Mouse (Mus musculus): ENCODE results near the gene Emc1.
"Not testable (repeated sequence)": the region's sequence is repeated elsewhere in the genome, so short reads cannot be mapped to it uniquely, and the experiment has no call there.

Emc1 gene

DNA sequence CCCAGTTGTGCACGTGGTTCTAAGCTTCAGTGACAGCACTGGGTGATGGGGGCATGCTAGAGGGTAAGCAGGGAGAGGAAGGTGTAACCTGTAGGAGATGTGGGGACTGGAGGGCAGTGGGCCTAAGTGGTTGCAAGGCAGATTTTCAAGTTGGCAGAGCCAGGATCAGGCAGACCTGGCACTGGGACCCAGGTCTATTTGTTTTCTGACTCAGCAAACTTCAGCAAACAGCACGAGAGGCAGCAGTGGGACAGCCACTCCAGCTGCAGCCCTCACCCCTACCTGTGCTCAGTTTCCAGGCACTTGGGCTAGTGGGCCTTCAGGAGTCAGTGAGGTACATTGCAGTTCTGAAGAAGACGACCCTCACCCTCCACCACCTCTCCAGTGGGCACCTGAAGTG is 4.8 kb downstream of the Emc1 start:
- DNase-seq (ENCODE audit: low spot score), result no peak

DNA sequence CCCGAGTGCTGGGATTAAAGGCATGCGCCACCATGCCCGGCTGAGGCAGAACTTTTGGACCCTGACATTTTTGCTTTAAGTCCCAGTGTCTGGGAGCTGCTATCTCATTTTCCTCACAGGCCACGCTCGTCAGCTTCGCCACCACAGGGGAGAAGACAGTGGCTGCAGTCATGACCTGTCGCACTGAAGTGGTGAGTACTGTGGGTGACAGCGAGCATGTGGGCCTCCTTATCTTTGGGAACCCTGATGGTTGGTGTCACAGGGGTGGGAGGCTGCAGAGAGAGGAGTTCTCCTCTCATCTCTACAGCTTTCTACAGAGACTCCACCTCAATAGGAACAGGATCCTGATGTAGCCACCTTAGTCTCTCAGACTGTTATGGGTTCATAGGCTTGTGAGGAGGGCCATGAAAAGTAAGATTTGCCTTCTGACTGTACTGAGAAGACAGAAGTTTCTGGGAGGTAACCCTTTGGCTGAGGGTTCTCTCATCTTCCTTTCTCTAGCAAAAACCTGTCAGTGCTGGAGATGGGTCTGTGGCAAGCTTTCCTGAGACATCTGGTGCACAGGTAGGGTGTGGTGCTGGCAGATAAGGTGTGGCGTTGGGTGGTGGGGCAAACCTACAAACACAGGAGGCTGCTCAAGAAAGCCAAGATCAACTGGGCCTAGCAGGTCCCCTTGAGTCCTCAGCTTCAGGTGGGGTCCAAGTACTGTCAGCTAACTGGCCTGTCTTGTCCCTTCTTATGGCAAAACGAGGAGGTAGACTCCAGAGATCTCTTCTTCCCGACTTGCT is 8.6 kb downstream of the Emc1 start:
- DNase-seq (ENCODE audit: low spot score), result no peak

DNA sequence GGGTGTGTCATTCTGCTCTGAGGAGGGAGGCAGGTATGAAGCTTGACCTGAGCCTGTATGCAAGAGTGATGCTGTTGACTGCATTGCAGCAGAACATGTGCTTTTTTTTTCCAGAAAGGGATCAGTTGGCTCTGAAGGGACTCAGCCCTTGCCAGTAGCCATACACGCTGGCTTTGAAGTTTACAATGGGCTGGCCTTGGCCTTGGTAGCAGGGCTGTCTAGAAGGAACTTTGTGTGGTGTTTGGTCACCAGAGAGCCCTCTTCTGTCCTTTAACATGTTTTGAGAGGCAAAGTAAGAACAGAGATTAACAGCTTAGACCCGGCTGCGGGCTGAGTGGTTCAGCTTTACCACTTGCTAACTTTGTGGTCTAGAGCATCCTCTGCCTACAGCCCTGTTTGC is 14.9 kb downstream of the Emc1 start:
- DNase-seq (ENCODE audit: low spot score), result no peak

DNA sequence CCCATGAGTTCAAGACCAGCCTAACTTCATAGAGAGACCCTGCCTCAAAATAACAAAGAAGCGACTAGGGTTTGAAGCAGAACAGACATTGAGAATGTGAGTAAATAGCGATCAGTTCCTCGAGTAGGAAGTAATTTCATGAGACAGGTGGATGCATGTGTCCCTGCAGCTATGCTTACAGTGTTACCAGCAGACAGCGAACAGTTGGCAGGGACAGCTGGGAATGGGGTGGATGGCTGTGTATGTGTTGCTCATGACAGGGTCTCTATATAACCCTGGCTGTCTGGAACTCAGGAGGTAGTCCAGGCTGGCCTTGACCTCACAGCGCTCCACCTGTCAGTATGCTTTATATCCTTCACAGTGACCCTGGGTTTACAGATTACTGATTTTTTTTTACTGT is 15.7 kb downstream of the Emc1 start:
- no peak for DNase-seq (ENCODE audit: low spot score)

- no peak for DNase-seq (ENCODE audit: low spot score)
Observed at GRCm38 (mm10) chr4:139373130-139373529, 20.7 kb downstream of the Emc1 start.

GRCm38 (mm10) chr4:139373531-139373930 is 21.1 kb downstream of the Emc1 start:
- no peak for DNase-seq (ENCODE audit: low spot score)

- no peak for DNase-seq (ENCODE audit: low spot score)
Observed at GRCm38 (mm10) chr4:139379719-139380118, 27.3 kb downstream of the Emc1 start.

DNA sequence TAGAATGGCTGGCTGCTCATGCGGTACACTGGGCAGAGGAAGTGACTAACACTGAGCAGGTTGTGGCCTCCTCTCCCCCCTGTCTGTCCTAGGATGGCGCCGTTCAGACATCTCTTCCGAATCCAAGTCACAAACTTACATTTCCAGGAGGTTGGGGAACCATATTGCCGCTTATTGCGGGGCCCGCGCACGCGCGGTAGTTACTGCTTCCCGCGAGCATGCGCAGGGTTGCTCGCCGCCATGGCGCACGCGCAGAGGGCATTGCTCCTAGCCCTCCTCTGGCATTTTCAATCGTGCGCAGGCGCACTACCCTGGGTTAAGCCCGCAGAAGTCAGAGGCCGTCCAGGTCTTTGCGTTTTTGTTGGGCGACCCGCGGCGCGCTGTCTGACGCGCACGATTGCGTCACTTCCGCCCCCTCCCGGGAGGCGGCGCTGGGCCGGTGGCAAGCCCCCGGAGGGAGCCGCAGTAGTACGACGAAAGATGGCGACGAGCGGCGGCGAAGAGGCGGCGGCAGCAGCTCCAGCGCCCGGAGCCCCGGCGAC is 27.9 kb downstream of the Emc1 start:
- DNase-seq (ENCODE audit: low spot score), result peak; percentile 100

DNA sequence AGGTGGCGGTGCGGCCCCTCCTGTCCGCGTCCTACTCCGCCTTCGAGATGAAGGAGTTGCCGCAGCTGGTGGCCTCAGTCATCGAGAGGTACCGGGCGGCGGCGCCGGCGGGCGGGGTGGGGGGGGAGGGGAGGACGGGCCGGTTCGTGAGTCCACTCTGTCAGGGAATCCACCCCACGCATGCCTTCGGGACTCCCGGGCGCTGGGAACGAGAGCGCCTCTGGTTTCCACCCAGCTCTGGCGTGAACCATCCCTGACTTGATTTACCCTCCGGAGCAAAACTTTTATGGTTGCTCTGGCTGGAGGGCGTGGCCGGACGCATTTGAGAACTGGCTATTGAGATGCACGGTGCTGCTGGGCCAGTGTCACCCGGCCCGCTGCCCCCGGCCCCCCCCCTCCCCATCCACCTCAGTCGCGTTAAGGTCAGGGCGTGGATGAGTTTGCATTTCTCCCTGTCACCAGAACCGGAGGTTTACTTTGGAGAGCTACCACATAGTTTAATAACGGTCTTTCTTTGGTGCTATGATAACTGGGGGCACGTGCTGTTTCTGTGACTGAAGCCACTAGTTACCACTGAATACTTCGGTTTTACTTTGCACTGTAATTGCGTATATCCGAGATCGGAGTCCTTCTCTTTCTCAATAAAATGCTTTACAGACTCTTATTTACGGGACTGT is 28.5 kb downstream of the Emc1 start:
- DNase-seq (ENCODE audit: low spot score), result no peak

DNA sequence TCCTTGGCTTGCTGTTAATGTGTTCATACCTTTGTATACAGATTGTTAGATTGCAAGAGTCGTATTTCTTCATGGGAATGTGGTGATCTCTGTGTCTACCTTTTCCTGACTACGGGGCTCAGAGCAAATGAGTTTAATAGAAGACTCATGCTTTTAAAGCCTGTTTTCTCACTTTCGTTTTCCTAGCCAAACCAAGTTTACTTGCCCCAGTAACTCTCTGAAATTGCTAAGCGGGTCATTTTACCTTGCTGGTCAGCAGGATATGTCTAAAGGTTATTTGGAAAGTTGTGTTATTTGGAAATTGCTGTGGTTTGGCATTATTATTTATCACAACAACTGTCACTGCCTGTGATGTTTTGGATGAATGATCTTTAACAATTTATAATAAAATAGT is 29.1 kb downstream of the Emc1 start:
- DNase-seq (ENCODE audit: low spot score), result no peak

- DNase-seq (ENCODE audit: low spot score), result no peak
Observed at GRCm38 (mm10) chr4:139382231-139382630, 29.8 kb downstream of the Emc1 start.

DNA sequence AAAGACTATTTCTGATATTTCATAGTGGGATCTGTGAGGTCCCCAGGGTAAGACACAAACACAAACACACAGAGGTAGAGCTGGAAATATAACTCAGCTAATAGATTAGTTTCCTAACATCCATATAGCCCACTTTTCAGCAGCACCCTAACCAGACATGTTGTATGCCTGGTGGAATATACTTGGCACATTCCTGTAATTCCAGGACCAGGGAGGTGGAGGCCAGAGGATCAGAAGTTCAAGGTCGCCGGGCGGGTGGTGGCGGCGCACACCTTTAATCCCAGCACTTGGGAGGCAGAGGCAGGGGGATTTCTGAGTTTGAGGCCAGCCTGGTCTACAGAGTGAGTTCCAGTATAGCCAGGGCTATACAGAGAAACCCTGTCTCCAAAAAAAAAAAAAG is 33.5 kb downstream of the Emc1 start:
- DNase-seq (ENCODE audit: low spot score), result not testable (repeated sequence)

GRCm38 (mm10) chr4:139386869-139387319 is 34.5 kb downstream of the Emc1 start:
- no peak for DNase-seq (ENCODE audit: low spot score)

DNA sequence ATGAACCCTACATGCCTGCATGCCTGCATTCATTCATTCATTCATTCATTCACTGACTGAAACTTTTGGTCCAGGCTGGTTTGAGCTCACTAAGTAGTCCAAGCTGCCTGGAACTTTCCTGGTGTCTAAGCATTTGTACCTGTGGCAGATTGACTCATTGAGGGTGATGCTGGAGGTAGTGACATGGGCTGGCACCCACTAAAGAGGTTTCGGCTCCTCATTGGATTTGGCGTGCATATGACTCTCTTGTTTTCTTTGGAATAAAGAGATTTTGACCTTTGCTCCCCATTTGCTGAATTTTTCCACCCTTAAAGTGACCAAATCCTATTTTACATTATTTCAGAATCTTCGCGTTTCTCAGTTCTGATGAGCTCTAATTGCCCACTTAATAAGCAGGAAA is 37.2 kb downstream of the Emc1 start:
- DNase-seq (ENCODE audit: low spot score), result no peak

DNA sequence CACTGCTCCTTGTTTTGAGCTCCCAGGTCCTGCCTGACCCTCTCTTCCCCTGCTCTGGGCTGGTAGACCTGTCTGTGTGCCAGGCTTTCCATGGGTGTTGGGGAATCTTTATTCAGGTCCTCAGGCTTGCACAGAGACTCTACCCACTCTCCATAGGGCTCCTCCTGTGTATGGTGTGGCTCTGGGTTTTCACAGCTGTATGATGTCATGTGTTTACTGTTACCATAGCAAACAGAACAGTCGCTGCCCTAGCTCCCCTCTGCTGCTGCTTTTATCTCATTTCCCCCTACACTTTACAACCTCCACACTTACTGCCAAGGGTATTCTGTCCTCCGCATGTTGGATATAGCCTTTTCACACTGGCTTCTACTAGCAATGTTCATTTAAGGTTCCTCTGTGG is 43.0 kb downstream of the Emc1 start:
- no peak for DNase-seq (ENCODE audit: low spot score)

DNA sequence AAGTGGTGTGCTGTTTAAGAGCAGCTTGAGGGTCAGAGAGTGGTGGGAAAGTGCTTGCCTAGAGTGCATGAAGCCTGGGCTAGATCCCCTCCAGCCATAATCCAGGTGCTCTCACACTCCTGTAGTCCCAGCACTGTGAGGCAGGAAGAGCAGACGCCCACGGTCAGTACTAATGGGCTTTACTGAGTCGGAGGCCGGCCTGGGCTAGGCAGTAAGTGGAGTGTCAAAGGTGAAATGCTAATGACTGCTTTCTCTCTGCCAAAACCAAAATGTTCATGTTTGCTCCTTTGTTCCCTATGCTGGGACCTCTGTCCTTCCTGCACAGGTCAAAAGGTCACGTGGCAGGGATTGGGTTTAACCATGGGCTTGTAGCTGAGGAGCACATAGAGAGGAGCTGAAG is 48.1 kb downstream of the Emc1 start:
- DNase-seq (ENCODE audit: low spot score), result no peak

GRCm38 (mm10) chr4:139403214-139403613 is 50.8 kb downstream of the Emc1 start:
- DNase-seq (ENCODE audit: low spot score), result no peak

DNA sequence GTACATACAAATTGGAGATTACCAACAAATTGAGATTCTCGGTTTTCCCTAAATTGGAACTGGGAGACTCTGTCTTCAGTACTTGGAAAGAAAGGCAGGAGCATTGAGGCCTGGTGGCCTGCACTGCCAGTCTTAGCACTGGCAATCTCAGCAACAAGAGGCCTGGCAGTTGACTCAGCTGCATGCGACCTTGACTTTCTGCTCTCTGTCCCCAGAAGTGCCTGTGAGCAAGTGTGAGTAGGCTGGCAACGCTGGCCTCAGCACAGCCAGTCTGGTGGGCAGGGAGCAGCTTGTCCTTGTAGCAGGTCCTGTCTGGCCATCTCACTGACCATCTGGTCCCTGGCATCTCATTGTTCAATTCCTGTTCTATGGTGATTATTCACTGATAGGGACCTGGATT is 59.0 kb downstream of the Emc1 start:
- no peak for DNase-seq (ENCODE audit: low spot score)

DNA sequence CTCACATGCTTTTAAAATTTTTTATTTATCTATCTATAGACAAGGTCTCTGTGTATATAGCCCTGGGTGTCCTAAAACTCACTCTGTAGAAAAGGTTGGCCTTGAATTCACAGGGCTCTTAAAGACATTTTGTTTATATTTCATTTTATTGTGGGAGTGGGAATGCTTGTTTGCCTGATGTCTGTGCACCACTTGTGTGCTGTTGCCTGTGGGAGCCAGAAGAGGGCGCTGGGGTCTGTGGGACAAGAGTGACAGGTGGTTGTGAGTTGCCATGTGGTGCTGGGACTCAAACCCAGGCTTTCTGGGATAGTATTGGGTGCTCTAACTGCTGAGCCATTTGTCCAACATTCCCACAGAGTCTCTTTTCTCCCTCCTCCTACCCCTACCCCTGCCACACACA is 65.5 kb downstream of the Emc1 start:
- no peak for DNase-seq (ENCODE audit: low spot score)

DNA sequence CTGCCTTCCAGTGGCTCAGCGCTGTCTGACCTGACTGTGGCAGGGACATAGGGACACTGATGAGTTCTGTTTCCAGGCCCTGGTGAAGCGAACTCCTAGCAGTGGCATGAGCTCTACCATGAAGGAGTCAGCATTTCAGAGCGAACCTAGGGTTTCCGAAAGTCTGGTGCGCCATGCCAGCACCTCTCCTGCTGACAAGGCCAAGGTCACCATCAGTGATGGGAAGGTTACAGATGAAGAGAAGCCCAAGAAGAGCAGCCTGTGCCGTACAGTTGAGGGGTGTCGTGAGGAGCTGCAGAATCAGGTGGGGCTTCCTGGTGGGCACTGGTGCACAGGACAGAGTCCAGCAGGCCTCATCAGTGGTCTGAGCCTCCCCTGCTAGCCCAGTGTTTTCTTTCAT is 69.2 kb downstream of the Emc1 start:
- DNase-seq (ENCODE audit: low spot score), result no peak

- DNase-seq (ENCODE audit: low spot score), result no peak
Observed at GRCm38 (mm10) chr4:139422409-139422808, 70.0 kb downstream of the Emc1 start.

DNA sequence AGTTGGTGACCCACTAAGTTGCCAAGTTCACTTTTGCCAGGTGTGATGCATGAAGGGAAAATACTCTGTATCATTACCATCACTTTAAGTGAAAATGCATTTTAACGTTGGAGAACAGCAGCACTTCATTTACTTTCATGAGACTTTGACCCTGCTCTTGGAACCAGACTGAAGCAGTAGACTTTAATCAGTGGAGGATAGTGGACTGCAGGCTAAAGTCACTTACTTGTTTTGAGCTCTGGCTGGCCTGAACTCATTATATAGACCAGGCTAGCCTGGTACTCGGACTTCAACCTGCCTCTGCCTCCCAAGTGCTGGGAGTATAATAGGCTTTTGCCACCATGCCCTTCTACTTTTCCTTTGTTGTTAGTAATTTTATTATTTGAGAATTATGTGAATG is 70.9 kb downstream of the Emc1 start:
- no peak for DNase-seq (ENCODE audit: low spot score)

Data from T-cell, adult 2 months (primary cell).